Mouse (Mus musculus) kidney, embryonic 14.5 days (tissue): ENCODE measurements around the gene Proser2. TPM values are rescaled to one million over a fixed set of nuclear protein-coding genes. Genes with fewer than 3 reads are reported as not detected.

ENCODE experiments used
- ATAC-seq: fragments of 200-750 bp; cut with Nextera tagmentation; 2 replicates; pipeline ENCODE4 v1.8.0; 2017; ENCODE audit warnings: moderate number of reproducible peaks, mild to moderate bottlenecking, moderate TSS enrichment, moderate library complexity; ENCODE audit not compliant: low FRiP score, low TSS enrichment
- H3K27ac ChIP-seq: fragments of 300-500 bp; sonication (generic); 2 replicates; pipeline ENCODE4 v1.5.1; 2014; ENCODE audit warnings: low read depth, mild to moderate bottlenecking, low read length, moderate library complexity, mixed read lengths
- H3K27me3 ChIP-seq: fragments of 300-500 bp; sonication (generic); 2 replicates; pipeline ENCODE4 v1.6.1; 2014; ENCODE audit warnings: mild to moderate bottlenecking, low read length; ENCODE audit not compliant: control insufficient read depth, insufficient read depth
- H3K36me3 ChIP-seq: fragments of 300-500 bp; sonication (generic); 2 replicates; pipeline ENCODE4 v1.6.1; 2014; ENCODE audit warnings: low read length, mixed read lengths; ENCODE audit not compliant: control insufficient read depth, insufficient read depth
- H3K4me1 ChIP-seq: fragments of 300-500 bp; sonication (generic); 2 replicates; pipeline ENCODE4 v1.6.1; 2014; ENCODE audit warnings: low read length, mixed read lengths; ENCODE audit not compliant: control insufficient read depth, insufficient read depth
- H3K4me2 ChIP-seq: fragments of 300-500 bp; sonication (generic); replicated peaks from 2 replicates; pipeline ENCODE4 v1.6.1; 2014; ENCODE audit warnings: low read depth, mild to moderate bottlenecking, low read length
- H3K4me3 ChIP-seq: fragments of 300-500 bp; sonication (generic); 2 replicates; pipeline ENCODE4 v1.5.1; 2014; ENCODE audit warnings: mild to moderate bottlenecking, low read length
- H3K9ac ChIP-seq: fragments of 300-500 bp; sonication (generic); 2 replicates; pipeline ENCODE4 v1.6.1; 2014; ENCODE audit warnings: low read depth, mild to moderate bottlenecking, low read length, moderate library complexity
- H3K9me3 ChIP-seq: fragments of 300-500 bp; sonication (generic); 2 replicates; pipeline ENCODE4 v1.6.1; 2016; ENCODE audit warnings: low read length; ENCODE audit not compliant: control insufficient read depth
- WGBS: fragments of 180-500 bp; shearing (Covaris S2); extraction: QIAGEN DNeasy Blood & Tissue Kit; methylation state at CpG from one replicate; pipeline ENCODE4 v1.1.7; 2014; 5-methylcytosine and 5-hydroxymethylcytosine counted together
- polyA plus RNA-seq: library from polyadenylated mRNA; unstranded; fragments of >200 nt; fragmentation: Nextera tagmentation; extraction: Ambion mirVana; gene quantifications from 2 replicates; pipeline ENCODE4 v1.2.1, GENCODE M21; 2014

Proser2 gene
- polyA plus RNA-seq, 1 experiment from 2014 or later: 11.3 TPM

GRCm38 (mm10) chr2:6162366-6163040, 32.5 kb upstream of the Proser2 start:
- Histone ChIP-seq H3K9me3 (no peaks in the 10 kb centered on the region), H3K9ac (no peak overlapping the region), H3K4me2 (no peak overlapping the region), H3K4me3 (no peak overlapping the region), H3K36me3 (no peaks in the 10 kb centered on the region), H3K27ac (no peak overlapping the region), H3K27me3 (no peaks in the 10 kb centered on the region), H3K4me1 (peaks cover 22% of the 10 kb centered on the region)
- ATAC-seq: peak; percentile 37; the same call in 1 of the 2 replicates
- 25% methylated on average over 6 of the region's 6 CpGs for WGBS

- H3K4me2 ChIP-seq: no peak overlapping the region
- no peaks in the 10 kb centered on the region for H3K9me3 ChIP-seq
- no peak overlapping the region for H3K9ac ChIP-seq
- no peak for ATAC-seq
- H3K4me3 ChIP-seq: no peak overlapping the region
- H3K4me1 ChIP-seq: peaks cover 22% of the 10 kb centered on the region
- no peaks in the 10 kb centered on the region for H3K27me3 ChIP-seq
- no peak overlapping the region for H3K27ac ChIP-seq
- no peaks in the 10 kb centered on the region for H3K36me3 ChIP-seq
- WGBS: 48% methylated on average over 2 of the region's 2 CpGs
These were observed 29.7 kb upstream of the Proser2 start for GRCm38 (mm10) chr2:6159735-6160134.

- no peak overlapping the region for H3K9ac ChIP-seq
- H3K27me3 ChIP-seq: no peaks in the 10 kb centered on the region
- peaks cover 22% of the 10 kb centered on the region for H3K4me1 ChIP-seq
- H3K27ac ChIP-seq: no peak overlapping the region
- 89% methylated on average over 9 of the region's 9 CpGs for WGBS
- H3K9me3 ChIP-seq: no peaks in the 10 kb centered on the region
- no peak for ATAC-seq
- no peaks in the 10 kb centered on the region for H3K36me3 ChIP-seq
- H3K4me3 ChIP-seq: no peak overlapping the region
- no peak overlapping the region for H3K4me2 ChIP-seq
These were observed 29.2 kb upstream of the Proser2 start for GRCm38 (mm10) chr2:6159219-6159618.

GRCm38 (mm10) chr2:6157635-6158034, 27.6 kb upstream of the Proser2 start:
- no peaks in the 10 kb centered on the region for H3K9me3 ChIP-seq
- 85% methylated on average over 7 of the region's 7 CpGs for WGBS
- H3K4me3 ChIP-seq: no peak overlapping the region
- peaks cover 16% of the 10 kb centered on the region for H3K4me1 ChIP-seq
- no peaks in the 10 kb centered on the region for H3K36me3 ChIP-seq
- no peak overlapping the region for H3K27ac ChIP-seq
- no peak for ATAC-seq
- no peak overlapping the region for H3K9ac ChIP-seq
- H3K4me2 ChIP-seq: no peak overlapping the region
- no peaks in the 10 kb centered on the region for H3K27me3 ChIP-seq

- no peak overlapping the region for H3K4me3 ChIP-seq
- no peaks in the 10 kb centered on the region for H3K27me3 ChIP-seq
- no peak for ATAC-seq
- WGBS: 75% methylated on average over 4 of the region's 4 CpGs
- H3K4me1 ChIP-seq: peaks cover 12% of the 10 kb centered on the region; the same call in 1 of the 2 replicates
- no peak overlapping the region for H3K9ac ChIP-seq
- no peak overlapping the region for H3K27ac ChIP-seq
- H3K36me3 ChIP-seq: no peaks in the 10 kb centered on the region
- H3K4me2 ChIP-seq: no peak overlapping the region
- H3K9me3 ChIP-seq: no peaks in the 10 kb centered on the region
These were observed 27.2 kb upstream of the Proser2 start for GRCm38 (mm10) chr2:6157208-6157607.

GRCm38 (mm10) chr2:6149801-6150200, 19.8 kb upstream of the Proser2 start:
- Histone ChIP-seq H3K9me3 (no peaks in the 10 kb centered on the region), H3K36me3 (no peaks in the 10 kb centered on the region), H3K9ac (no peak overlapping the region), H3K4me1 (0 out of 2 replicates have a peak, but pooled peaks cover 2% of the 10 kb centered on the region), H3K27me3 (no peaks in the 10 kb centered on the region), H3K4me2 (no peak overlapping the region), H3K4me3 (no peak overlapping the region), H3K27ac (no peak overlapping the region)
- no peak for ATAC-seq
- 88% methylated on average over 5 of the region's 5 CpGs for WGBS

- Histone ChIP-seq H3K4me1 (0 out of 2 replicates have a peak, but pooled peaks cover 2% of the 10 kb centered on the region), H3K27me3 (no peaks in the 10 kb centered on the region), H3K4me2 (no peak overlapping the region), H3K27ac (no peak overlapping the region), H3K4me3 (no peak overlapping the region), H3K9me3 (no peaks in the 10 kb centered on the region; the same call in 1 of the 2 replicates), H3K9ac (no peak overlapping the region), H3K36me3 (no peaks in the 10 kb centered on the region)
- ATAC-seq: no peak
- WGBS: 69% methylated on average over 7 of the region's 7 CpGs
These were observed 16.9 kb upstream of the Proser2 start for GRCm38 (mm10) chr2:6146901-6147300.

GRCm38 (mm10) chr2:6146257-6146656, 16.2 kb upstream of the Proser2 start:
- Histone ChIP-seq H3K36me3 (no peaks in the 10 kb centered on the region), H3K27me3 (no peaks in the 10 kb centered on the region), H3K27ac (no peak overlapping the region), H3K4me3 (no peak overlapping the region), H3K4me1 (0 out of 2 replicates have a peak, but pooled peaks cover 2% of the 10 kb centered on the region), H3K4me2 (no peak overlapping the region), H3K9ac (no peak overlapping the region), H3K9me3 (no peaks in the 10 kb centered on the region; the same call in 1 of the 2 replicates)
- WGBS: 55% methylated on average over 4 of the region's 4 CpGs
- ATAC-seq: peak; percentile 18; the same call in 1 of the 2 replicates

- no peaks in the 10 kb centered on the region; the same call in 1 of the 2 replicates for H3K9me3 ChIP-seq
- WGBS: 61% methylated on average over 10 of the region's 10 CpGs
- H3K4me2 ChIP-seq: no peak overlapping the region
- ATAC-seq: no peak
- H3K4me1 ChIP-seq: 0 out of 2 replicates have a peak, but pooled peaks cover 2% of the 10 kb centered on the region
- H3K27me3 ChIP-seq: no peaks in the 10 kb centered on the region
- H3K4me3 ChIP-seq: no peak overlapping the region
- no peaks in the 10 kb centered on the region for H3K36me3 ChIP-seq
- H3K9ac ChIP-seq: no peak overlapping the region
- no peak overlapping the region for H3K27ac ChIP-seq
These were observed 15.6 kb upstream of the Proser2 start for GRCm38 (mm10) chr2:6145611-6146010.
